Mouse (Mus musculus) embryo, embryonic 10.5 days (tissue): ENCODE measurements around the gene Serpina7.

ENCODE experiments used
- DNase-seq: peaks from one replicate; pipeline ENCODE4 v3.0.0-alpha.2; 2015; ENCODE audit warnings: low spot score

The Serpina7 gene

GRCm38 (mm10) chrX:139085077-139085476 lies at the start of gene Serpina7:
Serpina7 (minus strand) TSS chrX:139085236.
- no peak for DNase-seq

DNA sequence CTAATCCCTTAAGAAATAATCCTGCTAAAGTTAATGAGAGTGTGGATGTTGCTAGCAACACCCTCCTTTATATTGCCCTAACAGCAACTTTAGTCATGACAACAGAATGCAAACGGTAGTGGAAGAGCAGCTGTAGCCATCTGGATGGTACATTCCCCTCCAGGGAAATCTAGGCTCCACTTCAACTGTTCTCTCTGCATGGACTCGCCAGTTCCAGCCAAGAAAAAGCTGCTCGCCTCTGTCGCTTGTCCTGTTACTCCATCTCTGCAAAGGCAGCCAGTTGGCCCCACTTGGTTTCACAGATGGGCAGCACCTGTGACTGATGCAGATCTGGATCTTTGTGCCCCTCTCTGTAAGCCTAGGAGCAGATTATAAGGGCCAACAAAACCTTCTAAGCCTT lies 49.0 kb upstream of the Serpina7 start:
- peak; percentile 5 for DNase-seq

- no peak for DNase-seq
Observed at GRCm38 (mm10) chrX:139097197-139097596, 12.2 kb upstream of the Serpina7 start.

- no peak for DNase-seq
Observed at GRCm38 (mm10) chrX:139085943-139086342, 907 bp upstream of the Serpina7 start, which contains the start of gene 4930513O06Rik. 4930513O06Rik (plus strand) TSS chrX:139086243.

DNA sequence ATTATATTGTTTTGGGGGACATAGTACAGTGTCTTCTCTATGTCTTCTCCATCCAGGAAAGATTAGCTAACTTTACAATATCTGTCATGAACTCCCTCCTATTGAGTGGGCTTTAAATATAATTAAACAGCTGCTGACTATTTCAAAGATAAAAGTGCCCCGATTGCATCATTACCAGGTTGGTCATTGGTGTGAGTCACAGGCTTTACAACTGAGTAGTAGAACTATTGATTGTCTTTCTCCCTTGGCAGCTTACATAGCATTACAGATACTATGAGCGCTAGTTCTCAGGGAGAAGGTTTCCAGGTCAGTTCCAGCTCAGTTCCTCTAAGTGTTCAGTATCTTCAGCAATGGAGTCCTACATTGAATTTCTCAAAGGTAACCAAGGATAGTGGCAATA lies 6.5 kb downstream of the Serpina7 start:
- DNase-seq: no peak

DNA sequence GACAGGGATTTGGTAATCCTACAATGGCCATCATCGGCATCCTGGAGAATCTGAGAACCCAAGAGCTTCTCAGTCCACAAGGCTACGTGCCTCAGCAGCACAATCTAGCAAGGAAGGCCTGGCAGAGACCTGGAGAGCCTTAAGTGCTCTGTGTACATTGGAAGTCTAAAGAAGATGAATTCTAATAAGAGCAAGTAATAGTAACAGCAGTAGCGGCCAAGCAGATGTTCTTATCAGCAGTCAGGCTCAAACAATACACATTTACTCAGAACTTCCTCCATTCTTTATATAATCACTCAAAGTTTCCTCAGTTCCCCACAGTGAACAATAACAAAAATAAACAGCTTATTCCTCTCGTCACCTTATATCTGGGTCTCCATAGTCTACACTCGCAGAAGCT lies 21.0 kb downstream of the Serpina7 start:
- no peak for DNase-seq

- DNase-seq: no peak
Observed at GRCm38 (mm10) chrX:139053149-139053548, 31.9 kb downstream of the Serpina7 start.

GRCm38 (mm10) chrX:139051976-139052375 lies 33.1 kb downstream of the Serpina7 start:
- DNase-seq: no peak

DNA sequence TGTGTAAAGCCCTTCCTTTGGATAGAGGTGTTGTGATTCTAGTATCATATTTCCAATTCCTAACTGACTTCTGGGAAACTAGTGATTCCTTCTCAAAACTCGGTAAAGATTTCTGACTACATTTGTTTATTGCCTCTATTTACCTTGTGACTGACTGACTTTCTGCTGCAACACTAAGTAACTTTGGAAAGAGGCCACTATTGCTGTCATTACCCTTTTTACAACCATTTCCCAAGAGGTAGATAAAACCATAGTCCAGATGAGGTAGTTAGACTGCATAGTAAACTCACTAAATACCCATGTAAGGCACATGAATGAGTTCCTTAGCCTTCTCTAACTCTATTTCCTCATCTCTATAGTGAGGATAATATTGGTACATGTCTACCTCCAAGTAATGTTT lies 43.9 kb downstream of the Serpina7 start:
- no peak for DNase-seq

GRCm38 (mm10) chrX:139039314-139039713 lies 45.7 kb downstream of the Serpina7 start:
- DNase-seq: no peak

DNA sequence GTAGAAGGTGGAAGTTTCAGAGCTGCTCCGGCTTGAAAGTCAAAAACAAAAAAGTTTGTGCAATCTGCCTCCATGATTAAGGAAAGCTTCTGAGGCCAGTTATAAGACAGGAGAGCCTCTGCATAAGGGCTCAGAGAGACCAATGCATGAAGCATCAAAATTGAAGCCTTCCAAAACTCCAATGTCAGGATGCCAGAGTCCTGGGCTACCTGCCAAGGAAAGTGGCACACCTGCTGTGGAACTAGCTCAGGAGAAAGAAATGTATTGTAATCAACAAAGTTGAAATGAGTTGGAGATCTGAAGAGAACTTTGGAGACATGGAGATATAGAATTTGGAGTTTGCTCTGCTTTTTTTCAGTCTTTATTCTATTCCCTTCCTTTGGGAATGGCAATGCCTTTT lies 47.4 kb downstream of the Serpina7 start:
- no peak for DNase-seq
